Mouse (Mus musculus) thymus, postnatal 10 days (tissue): ENCODE results near the gene Khdrbs1.
"Not testable (repeated sequence)": the region's sequence is repeated elsewhere in the genome, so short reads cannot be mapped to it uniquely, and the experiment has no call there.

ENCODE experiments used
- DNase-seq, 2 experiments: peaks; one replicate each; pipeline ENCODE4 v3.0.0; 2021; ENCODE audit warnings: low spot score in 2 of 2

Khdrbs1 gene

DNA sequence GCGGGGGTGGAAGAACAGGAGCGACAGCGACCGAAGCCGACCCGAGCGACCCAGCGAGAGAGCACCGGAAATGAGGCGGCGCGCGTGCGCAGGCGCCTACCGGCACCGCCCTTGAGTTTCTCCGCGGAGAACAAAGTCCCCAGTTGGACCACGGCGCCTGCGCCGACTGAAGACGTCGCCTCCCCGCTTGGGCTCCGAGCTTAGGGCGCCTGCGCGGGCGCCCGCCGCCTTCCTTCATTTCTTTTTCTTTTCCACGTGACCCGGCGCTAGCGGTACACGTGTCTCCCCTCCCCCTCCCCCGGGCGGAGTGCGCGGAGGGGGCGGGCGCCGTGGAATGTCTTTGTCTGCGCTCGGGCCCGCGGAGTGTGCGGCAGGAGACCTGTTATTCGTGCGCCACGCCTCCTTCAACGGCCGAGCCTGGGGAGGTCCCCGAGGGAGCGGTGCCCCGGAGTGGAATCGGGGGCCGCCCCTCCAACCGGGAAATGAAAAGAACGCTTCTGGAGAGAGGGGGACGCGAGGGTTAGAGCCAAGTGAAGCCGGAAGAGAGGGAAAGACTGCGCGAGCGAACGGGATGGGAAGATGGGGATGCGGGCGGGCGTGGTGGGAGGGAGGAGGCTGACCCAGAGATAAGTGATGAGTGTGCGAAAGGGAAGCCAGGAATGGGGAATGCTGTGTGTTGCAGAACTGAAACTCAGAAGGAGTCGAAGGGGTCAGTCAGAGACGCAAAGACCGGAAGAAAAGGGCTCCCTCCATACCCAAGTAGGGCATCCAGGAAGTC, at the start of gene Khdrbs1:
TSS of gene Khdrbs1 (minus strand) at position 72 of the 778 bp plus-strand sequence.
- DNase-seq: peak; percentile 97 to 98

- DNase-seq: no peak
Observed at GRCm38 (mm10) chr4:129791399-129791798, 49.3 kb upstream of the Khdrbs1 start.

DNA sequence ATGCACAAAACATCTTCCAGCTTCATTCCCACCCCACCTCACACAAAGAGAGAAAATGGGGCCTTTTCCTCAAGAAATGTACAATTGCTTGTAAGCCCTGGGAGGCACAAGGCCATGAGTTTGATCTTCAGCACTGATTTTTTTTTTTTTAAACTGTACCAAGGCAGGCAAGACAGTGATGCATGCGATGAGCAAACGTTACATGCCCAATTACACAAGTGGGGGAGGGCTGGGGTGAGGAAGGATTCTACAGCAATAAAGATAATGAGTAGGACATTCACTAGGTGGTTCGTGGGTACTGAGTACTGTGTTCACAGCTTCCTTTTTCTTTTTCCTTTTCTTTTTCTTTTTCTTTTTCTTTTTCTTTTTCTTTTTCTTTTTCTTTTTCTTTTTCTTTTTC, 48.4 kb upstream of the Khdrbs1 start:
- no peak for DNase-seq

GRCm38 (mm10) chr4:129789635-129790034, 47.5 kb upstream of the Khdrbs1 start:
- no peak for DNase-seq

GRCm38 (mm10) chr4:129788693-129789092, 46.6 kb upstream of the Khdrbs1 start:
- no peak for DNase-seq

GRCm38 (mm10) chr4:129785178-129785577, 43.1 kb upstream of the Khdrbs1 start:
- DNase-seq: peak; percentile 52 to 83

- no peak for DNase-seq
Observed at GRCm38 (mm10) chr4:129783506-129783905, 41.4 kb upstream of the Khdrbs1 start.

GRCm38 (mm10) chr4:129782857-129783331, 40.8 kb upstream of the Khdrbs1 start:
- DNase-seq: no peak

DNA sequence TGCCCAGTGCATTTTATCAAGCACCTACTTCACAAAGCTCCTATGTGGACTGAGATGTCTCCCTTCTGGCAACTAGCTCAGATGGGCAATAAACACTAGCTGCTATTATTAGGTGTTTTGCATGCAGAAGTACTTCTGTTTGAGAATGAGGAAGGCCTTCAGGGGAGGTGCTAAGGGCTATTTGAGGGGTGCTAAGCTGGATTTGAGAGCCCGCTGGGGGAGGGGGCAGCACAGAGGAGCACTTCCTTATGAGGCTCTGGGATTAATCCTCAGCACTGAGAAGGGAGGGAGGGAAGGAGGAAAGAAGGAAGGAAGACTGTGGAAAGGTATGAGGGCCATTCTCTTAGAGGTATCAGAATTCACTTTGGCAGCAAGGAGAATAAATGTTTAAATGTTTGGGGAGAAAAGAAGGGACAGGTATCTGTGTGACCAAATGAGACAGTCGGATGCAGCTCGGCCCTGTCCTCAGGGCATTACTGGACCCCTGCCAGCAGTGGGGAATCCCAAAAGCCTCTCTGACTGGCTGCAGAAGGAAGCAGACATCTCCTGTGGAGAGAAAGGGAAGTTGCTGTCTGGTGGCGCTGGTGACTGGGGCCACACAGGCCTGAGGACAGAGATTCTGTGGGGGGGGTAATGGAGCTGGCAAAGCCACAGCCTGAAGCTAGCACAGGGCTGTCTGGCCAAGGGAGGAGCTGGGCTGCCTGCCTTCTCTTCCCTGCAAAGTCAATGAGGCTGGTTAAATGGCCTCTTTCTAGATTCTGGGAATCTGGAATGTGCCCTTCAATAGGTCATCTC, 40.0 kb upstream of the Khdrbs1 start:
- no peak for DNase-seq

DNA sequence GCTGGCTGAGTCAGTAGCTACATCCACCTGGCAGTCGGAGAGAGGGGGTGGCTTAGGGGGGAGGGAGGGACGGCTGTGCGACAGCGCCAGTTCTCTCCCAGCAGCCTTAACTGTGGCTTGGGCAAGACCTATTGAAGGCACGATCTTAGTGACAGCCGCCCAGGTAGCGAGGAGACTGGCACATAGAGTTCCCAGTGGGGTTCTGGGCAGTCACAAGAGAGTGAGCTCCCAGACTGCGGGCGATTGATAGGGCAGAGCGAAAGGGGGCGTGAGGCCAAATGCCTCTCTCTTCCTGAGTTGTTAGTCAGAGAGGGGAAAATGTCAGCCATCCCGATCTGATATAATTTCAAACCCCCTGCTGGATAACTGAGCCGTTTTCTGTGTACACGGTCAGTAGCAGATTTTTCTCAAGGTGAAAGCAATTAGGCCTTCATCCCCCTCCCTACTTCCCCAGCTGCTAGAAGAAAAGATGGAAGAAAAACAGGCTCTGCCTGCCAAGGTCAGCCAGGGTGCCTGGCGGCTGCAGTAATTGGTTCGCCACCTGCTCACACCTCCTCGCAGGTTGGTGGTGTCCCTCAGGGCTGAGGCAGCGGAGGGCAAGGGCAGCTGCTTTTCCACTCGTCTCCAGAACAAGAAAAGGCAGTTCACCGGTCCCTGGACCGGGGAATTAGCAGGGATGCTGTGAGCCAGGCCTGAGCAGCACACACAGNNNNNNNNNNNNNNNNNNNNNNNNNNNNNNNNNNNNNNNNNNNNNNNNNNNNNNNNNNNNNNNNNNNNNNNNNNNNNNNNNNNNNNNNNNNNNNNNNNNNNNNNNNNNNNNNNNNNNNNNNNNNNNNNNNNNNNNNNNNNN, 29.8 kb upstream of the Khdrbs1 start:
- DNase-seq: peak; percentile 81 to 84

- DNase-seq: no peak
Observed at GRCm38 (mm10) chr4:129771314-129771671, 29.2 kb upstream of the Khdrbs1 start.

GRCm38 (mm10) chr4:129770600-129770999, 28.5 kb upstream of the Khdrbs1 start:
- peak; percentile 67 for DNase-seq

GRCm38 (mm10) chr4:129768742-129769141, 26.6 kb upstream of the Khdrbs1 start:
- not testable (repeated sequence) for DNase-seq

DNA sequence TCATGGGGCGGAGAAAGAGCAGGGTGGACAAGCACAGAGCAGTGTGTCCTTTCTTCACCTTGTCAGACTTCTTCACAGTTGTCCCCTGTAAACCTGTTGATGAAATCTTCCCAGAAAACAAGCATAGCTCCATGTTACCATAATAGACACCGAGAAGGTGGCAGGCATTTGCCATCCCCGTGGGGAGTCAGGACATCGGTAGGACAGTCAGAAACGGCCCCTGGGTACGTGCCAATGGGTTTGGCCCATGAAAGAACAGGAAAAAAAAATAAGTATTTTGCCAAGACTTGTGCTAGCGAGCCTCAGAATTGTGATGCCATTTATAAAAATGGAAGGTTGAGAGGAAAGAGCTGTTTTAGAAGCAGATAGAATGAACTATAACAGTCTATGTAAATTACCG, 25.7 kb upstream of the Khdrbs1 start:
- no peak for DNase-seq

DNA sequence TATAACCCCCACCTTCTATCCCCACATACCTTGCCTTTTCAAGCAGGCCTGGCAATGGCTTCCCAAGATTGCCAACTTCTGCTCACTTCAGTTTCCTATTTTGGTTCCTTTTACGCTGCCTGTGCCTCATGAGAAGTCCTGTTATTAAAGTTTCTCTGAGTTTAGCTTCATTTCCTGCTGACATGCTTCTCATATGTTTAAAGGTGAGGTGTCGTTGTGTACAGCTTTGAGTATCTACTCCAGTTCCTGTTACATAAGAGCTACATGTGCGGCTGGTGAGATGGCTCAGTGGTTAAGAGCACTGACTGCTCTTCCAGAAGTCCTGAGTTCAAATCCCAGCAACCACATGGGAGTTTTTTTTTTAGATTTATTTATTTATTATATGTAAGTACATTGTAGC, 23.2 kb upstream of the Khdrbs1 start:
- DNase-seq: no peak

DNA sequence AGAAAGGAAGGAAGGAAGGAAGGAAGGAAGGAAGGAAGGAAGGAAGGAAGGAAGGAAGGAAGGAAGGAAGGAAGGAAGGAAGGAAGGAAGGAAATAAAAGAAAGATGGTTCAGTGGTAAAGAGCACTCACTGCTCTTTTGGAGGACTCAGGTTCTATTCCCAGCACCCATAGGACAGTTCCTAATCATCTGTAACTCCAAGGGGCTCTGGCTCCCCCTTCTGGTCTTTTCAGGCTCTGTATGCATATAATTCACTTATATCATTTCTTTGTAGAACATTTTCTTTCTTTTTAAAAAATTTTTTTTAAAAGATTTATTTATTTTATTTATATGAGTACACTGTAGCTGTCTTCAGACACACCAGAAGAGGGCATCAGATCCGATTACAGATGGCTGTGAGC, 20.4 kb upstream of the Khdrbs1 start:
- DNase-seq: not testable (repeated sequence)

- DNase-seq: peak; percentile 60 to 66
Observed at GRCm38 (mm10) chr4:129761606-129762005, 19.5 kb upstream of the Khdrbs1 start.

GRCm38 (mm10) chr4:129755455-129755854, 13.4 kb upstream of the Khdrbs1 start:
- DNase-seq: no peak

DNA sequence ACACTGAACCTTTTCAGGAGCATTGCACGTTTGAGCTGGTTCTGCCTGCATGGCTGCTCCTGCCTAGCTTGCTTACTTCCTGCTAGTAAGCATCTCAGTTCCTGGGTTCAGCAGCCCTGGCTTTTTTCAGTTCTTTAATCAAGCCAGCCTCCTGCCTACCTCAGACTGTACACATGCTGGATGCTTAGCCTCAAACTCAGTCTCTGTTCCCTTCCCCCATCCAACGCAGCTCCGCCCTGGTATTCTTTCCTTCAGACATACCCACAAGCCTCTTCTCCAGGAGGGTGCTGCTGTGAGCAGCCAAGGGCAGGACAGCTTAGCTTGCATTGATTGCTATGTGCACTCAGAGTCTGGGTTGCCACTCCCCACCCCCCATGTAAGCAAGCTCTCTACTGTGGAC, 12.6 kb upstream of the Khdrbs1 start:
- peak; percentile 50 to 53 for DNase-seq

DNA sequence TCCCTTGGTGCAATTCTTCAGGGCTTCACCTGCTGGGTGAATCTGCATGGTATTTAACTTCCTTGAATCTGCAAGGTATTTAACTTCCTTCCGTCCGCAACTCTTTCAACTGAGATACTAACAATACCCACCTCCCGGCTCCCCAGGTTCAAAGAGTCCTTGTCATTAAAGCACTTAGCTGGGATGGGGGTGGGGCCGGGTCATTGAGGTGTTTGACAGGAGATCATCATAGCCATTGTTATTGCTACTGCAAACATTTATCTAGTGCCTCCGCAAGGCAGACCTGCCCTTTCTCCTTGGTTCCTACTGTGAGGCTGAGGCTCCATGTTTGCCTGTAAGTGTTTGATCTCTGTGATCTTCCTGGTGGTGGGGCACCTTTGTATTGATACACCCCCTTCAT, 8.3 kb upstream of the Khdrbs1 start:
- no peak for DNase-seq

GRCm38 (mm10) chr4:129746591-129746990, 4.5 kb upstream of the Khdrbs1 start:
- DNase-seq: no peak

- DNase-seq: no peak
Observed at GRCm38 (mm10) chr4:129746106-129746505, 4.0 kb upstream of the Khdrbs1 start.
